Mouse (Mus musculus): ENCODE data around the gene Cphx3.
"Not testable (repeated sequence)": the region's sequence is repeated elsewhere in the genome, so short reads cannot be mapped to it uniquely, and the experiment has no call there.

The Cphx3 gene

DNA sequence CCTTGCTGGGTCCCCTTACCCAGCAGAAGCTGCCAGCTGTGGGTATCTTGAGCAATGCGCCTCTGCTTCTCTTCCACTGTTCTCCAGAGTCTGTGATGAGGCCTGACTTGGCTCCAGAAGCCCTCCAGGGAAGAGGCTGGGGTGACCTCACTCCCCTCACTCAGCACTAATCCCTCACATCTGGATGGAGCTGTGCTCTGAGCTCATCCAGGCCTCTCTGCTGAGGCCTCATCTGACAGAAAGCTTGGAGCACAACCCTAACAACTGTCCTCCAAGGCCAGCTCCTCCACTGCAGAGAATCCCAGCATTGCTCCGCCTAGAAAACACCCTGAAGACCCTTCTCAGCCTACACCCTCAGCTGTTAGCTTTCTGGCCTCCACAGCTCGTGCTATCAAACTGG is 91.9 kb downstream of the Cphx3 start:
- not testable (repeated sequence) for DNase-seq (ENCODE audit: low read depth, low spot score)

DNA sequence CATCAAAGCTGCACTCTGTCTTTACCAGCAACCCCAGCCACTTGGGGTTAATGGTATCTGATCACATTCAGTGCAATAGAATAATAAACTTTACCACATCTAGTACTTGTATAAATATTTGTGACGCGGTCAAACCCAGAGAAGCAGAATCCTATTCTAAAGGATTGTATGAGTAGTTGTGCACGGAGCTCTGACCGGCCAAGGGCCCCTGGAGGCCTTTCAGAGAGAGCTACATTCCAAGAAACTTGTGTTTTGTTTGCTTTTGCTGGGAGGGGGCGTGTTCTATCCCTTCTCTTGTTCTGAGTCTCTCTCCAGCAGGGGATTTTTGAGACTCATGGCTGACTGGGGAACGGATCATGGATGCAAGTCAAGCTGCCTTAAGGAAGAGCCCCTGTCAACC is 92.9 kb downstream of the Cphx3 start:
- DNase-seq (ENCODE audit: low read depth, low spot score) = not testable (repeated sequence)

DNA sequence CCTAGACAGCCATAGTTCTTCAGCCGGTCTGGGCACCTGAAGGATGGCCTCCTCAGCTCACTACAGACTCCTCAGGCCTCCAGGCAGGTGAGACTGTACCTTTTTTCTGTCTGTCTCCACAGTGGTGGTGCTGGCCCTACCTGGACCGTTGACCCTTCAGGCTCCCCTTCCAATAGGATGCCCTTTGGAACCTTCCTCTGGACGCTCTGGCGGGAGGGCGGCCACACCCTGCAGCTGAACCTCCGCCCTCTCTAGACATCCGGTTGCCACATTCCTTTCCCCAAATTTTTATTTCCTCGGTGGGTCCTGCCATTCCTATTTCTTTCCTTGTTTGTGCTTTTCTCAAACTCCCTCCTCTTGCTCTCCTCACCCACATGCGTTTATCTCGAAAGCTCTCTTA is 99.6 kb downstream of the Cphx3 start:
- DNase-seq (ENCODE audit: low read depth, low spot score) = not testable (repeated sequence)

DNA sequence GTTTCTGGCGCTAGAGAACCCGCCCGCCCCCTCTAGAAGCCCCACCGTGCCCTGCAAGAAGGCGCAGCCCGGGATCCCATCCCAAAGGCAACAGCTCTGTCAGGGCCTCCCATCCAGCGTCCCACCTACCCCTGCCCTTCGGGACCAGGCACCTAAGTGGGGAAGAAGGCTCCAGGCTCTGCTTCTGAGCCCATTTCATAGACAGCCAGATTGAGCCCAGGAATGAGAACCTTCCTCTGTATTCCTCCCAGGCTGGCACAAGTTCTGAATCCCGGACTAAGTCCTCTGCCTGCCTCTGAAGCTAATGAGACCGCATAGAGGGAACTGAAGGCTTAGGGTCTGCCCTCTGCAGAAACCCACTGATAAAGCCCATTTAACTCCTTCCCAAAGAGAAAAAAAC is 100.3 kb downstream of the Cphx3 start, which contains the start of gene Plac9b:
Gene Plac9b, minus strand, starts transcription at position 101 of the 400 bp plus-strand sequence.
- not testable (repeated sequence) for DNase-seq (ENCODE audit: low read depth, low spot score)

DNA sequence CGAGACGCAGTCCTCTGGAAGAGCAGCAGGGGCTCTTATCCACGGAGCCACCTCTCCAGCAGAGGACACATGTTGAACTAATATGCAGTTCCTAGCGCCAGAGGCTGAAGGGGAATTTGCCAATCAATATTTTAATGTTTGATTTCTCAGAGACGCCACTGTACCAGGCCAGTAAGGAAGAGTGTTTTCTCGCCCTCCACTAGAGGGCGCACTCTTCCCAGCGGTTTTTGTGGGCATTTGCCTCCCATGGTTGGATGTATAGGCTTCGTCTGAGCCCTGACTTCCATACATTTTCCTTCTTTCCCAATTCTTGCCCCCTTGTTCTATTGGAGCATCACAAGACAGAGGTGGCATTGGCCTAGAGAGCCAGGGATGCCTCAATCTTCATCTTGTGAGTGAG is 104.5 kb downstream of the Cphx3 start:
- not testable (repeated sequence) for DNase-seq (ENCODE audit: low read depth, low spot score)

DNA sequence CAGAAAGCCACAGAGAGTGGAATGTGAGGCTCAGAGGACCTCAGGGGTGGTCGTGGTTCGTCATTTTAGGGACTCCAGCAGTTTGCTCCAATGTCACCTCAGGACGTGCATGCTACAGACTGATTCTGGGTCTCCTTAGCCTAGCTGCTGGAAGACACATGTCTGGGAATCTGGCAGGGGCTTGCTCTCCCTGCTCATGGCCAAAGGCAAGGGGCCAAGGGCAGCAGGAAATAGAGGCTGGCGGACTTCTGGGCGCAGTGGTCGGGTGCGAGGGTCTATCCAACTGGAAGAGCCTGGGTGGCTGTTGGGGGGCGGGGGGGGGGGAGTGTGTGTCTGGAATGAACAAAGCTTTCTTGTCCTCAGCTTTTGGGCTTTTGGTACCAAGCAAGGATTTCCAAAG is 106.3 kb downstream of the Cphx3 start:
- not testable (repeated sequence) for DNase-seq (ENCODE audit: low read depth, low spot score)

DNA sequence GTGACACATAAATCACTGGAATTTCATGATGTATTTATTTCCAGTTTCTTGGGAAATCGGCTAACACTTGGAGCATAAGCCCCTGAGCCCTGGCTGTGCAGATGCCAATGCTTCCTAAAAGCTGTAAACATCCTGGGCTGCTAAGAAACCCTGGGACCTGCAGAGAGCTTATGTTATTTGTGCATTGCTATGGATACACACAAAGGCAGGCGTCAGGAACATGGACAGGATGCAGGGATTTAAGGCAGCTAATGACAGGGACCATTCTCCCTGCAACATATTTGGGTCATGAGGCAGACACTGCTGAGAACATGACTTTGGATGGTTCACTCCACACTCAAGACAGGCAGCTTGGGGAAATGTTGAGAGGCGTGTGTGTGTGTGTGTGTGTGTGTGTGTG is 115.8 kb downstream of the Cphx3 start:
- not testable (repeated sequence) for DNase-seq (ENCODE audit: low read depth, low spot score)

DNA sequence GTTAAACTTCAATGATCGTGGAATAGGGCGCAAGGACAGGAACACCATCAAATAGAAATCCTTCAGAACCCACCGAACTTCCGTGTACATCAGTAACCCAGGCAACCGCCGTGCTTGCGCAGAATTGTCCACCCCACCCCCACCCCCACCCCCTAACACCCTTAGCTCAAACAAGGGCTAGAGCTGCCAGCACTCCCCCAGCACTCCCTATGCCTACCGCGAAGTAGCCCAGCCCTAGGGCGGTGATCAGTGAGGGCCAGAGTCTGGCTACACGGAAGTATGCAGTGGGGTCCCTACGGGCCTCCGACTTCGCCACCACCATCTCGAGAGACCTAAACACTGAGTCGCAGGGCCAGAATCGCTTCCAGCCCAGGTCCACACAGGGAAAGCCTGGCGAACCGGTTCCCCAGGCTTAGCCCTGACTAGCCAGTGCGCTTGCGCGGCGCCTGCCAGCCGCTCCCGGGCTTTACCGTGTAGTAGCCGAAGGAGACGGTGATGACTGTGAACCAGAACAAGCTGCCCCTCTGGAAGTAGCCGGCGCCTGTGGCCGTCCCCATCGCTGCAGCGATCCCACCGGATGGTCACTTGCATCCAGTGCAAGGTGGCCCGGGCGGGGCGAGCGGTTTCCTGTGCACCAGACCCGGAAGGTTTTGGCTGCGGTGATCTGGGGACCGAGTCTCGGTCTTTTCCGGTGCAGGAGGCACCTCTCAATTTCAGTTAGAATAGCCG is 124.3 kb downstream of the Cphx3 start:
- DNase-seq (ENCODE audit: low read depth, low spot score) = not testable (repeated sequence)

DNA sequence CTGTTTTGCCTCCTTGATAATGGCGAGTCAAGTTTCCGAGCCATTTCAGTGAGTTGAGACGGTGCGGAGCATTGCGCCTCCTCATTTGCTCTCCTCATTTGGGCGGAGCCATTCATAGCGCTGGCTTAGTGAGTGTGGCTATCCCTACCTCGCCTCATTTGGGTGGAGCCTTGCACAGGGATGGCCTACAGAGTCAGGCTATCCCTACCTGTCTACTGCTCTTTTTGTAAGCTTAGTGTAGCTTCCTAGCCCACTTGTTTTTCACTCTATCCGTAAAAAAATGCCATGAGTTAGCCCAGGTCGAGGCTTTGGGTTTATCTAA is 124.8 kb downstream of the Cphx3 start, which contains the start of gene Tmem254b:
Gene Tmem254b, minus strand, starts transcription at position 116 of the 322 bp plus-strand sequence.
- not testable (repeated sequence) for DNase-seq (ENCODE audit: low read depth, low spot score)

DNA sequence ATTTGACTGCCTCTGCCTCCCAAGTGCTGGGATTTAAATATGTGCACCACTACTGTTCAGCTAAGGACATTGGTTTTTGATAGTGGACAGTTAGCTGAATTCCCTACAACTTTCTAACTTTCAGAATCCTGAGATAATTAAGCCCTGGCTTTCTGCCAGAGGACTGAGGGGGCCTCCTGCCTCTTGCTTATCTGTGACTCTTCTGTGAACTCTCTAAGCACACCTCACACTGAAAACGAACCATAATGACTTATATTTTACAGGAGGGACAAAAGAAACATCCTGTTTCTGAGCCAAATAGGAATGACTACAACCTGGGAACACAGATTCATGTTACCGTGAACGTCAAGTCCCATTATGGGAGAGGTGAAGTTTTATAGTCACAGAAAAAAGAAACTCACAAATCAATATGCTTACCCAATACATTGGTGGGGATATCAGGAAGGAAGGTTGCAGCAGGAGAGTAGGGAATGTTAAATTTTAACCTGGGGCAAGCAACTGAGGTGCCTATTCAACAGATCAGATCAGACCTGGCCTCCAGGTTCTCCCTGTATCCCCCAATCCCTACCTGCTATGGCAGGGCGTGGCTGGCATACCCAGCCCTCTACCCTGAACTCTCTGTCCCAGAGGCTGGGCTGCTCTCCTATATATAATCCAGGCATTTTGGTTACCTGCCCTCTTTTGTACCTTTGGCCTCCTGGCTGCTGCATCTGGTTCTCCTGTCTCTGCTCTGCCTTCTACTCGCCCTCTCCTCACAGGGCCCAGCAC is 134.3 kb downstream of the Cphx3 start:
- not testable (repeated sequence) for DNase-seq (ENCODE audit: low read depth, low spot score)

DNA sequence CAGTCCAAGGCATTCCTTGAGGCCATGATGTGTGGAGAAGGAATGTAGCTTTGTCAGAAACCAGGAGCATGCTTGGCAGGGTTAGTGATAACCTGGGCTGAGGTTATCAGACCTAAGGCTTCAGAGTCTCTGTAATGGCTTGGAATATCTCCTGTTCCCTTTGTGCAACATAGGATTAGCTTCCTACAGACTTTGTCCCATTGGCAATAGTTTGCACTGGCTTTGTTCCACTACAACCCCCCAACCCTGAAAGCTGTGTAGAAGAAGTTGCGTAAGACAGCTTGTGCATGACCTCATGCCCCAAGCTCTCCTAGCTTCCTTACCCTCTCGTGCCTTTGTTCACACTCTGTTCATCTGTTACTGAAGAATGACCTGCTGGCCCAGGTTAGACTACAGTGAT is 155.1 kb downstream of the Cphx3 start:
- not testable (repeated sequence) for DNase-seq (ENCODE audit: low read depth, low spot score)

DNA sequence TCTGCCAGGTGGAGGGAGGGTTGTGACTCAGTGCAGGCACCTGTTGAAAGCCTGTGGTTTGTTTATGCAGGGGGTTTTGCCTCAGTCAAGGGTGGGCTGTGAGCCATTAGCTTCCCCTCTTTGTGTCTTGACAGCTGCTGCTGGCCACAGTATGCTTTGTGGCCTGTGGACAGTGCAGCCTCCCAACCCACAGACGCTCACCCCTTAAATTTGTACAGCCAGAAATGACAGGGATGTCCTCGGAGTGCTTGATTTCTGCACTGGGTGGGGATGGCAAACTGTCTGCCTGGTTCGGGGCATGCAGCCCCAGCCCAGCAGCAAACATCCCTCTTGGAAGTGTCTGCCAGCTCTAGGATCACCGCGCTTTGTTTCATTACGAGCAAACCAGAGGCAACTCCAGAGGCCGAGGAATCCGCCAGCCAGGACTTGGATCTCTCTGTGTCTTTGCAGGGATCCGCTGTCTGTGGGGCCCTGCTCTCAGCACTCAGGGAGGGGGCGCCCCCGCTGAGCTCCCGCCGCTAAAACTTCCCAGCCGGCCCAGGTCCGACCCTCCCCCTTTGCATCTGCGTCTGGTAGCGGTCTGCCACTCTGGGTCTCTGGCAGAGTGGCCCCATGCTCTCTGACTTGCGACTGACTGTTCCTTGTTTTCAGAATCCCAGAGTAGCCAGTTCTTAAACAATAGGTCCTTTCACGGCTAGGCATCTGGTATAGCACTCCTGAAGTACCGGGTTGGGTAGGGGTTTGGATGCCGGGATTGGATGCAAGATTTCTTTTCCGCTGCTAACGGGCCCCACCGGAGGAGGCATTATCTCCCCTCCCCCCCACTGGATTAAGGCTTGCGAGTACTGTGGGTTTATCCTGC is 175.9 kb downstream of the Cphx3 start, which contains the start of gene Duxbl3:
Gene Duxbl3, plus strand, starts transcription at position 207 of the 862 bp plus-strand sequence.
- not testable (repeated sequence) for DNase-seq (ENCODE audit: low read depth, low spot score)

DNA sequence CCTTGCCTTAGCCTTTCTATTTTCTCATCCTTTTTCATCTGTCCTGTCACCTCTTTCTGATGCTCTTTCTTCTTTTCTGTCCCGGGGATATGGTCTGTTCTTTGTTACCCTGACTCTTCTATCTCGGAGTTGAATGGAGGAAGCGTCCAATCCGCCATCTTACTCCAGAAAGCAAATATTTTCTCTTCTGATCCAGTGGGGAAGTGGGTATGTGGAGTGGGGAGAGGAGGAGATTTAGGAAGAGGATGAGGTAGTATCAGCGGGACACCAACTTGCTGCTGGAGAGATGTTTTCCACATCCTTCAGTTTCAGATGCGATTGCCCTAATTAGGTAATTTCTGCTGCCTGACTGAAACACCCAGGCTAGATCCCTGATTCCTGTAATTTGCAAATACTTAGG is 176.6 kb downstream of the Cphx3 start:
- not testable (repeated sequence) for DNase-seq (ENCODE audit: low read depth, low spot score)
